Mouse (Mus musculus) embryonic fibroblast, embryonic 13.5 days (primary cell): Measurements from ENCODE around the gene Aplp1. TPM values are rescaled to one million over a fixed set of nuclear protein-coding genes. Genes with fewer than 3 reads are reported as not detected.
"Not testable (repeated sequence)": the region's sequence is repeated elsewhere in the genome, so short reads cannot be mapped to it uniquely, and the experiment has no call there.

Experiments used
- H3K27ac ChIP-seq: 2 replicates; pipeline ENCODE4 v1.5.1; 2012; ENCODE audit warnings: low read length, control low read depth, inconsistent platforms; ENCODE audit not compliant: insufficient read depth
- H3K4me1 ChIP-seq: 2 replicates; pipeline ENCODE4 v1.6.1; 2011; ENCODE audit warnings: low read length; ENCODE audit not compliant: control insufficient read depth, insufficient read depth
- H3K4me3 ChIP-seq: 2 replicates; pipeline ENCODE4 v1.5.1; 2011; ENCODE audit warnings: mild to moderate bottlenecking, control low read depth, low read length; ENCODE audit not compliant: insufficient read depth
- CTCF ChIP-seq: IDR thresholded peaks from 2 replicates; pipeline ENCODE4 v1.5.1; 2011; ENCODE audit warnings: mild to moderate bottlenecking, control low read depth, low read length, moderate library complexity, borderline replicate concordance; ENCODE audit not compliant: insufficient read depth
- POLR2A ChIP-seq: IDR thresholded peaks from 2 replicates; pipeline ENCODE4 v1.6.1; 2011; ENCODE audit warnings: low read depth, mild to moderate bottlenecking, control low read depth, low read length, moderate library complexity
- polyA plus RNA-seq: library from polyadenylated mRNA; stranded (reverse); fragments of >200 nt; gene quantifications from 2 replicates; pipeline ENCODE4 v1.2.4, GENCODE M21; 2011; ENCODE audit warnings: low read depth; ENCODE audit not compliant: missing spikeins, insufficient read length

Aplp1 gene
- 30.8 and 34.2 TPM in 2 replicates for polyA plus RNA-seq

DNA sequence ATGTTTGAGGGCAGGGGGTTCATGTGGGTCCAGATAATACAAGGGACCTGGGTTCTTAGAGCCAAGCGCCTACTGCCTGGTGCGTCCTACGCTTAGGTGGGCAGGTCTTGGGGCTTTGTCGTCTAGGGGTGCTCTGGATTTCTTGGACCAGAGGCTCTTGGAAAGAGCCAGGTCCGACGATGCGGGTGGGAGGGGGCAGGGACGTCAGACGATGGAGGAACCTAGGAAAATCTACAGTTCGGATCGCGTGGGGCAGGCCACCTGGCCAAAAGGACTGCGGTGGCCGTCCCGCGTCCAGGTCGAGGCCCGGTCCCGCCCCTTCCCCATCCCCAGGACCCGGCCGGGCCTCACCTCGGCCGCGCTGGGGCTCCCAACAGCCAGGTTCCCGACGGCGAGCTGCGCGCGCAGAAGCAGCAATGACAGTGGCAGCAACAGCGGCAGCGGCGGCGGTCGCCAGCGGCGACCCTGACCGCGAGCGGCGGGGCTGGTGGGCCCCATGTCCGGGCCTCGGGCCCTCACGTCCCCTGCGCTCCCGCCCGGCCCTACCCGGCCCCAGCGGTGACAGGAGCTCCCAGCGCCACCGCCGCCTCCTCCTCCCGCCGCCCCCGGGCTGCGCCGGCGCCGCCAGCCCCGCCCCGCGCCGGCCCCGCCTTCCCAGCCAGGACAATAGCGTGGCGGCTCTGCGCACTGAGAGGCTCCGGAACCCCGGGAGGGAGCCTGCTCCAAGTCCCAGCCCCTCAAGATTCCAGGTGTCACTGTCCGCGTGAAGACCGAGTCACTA lies at the start of gene Aplp1:
Aplp1 (minus strand) TSS at position 565 of the 781 bp plus-strand sequence.
- no peaks in the 10 kb centered on the region for H3K4me1 ChIP-seq
- H3K4me3 ChIP-seq: peak within 1 kb of the TSS; percentile 51
- H3K27ac ChIP-seq: no peak within 1 kb of the TSS
- TF ChIP-seq CTCF: no peak
- peak; percentile 36 for TF ChIP-seq POLR2A

DNA sequence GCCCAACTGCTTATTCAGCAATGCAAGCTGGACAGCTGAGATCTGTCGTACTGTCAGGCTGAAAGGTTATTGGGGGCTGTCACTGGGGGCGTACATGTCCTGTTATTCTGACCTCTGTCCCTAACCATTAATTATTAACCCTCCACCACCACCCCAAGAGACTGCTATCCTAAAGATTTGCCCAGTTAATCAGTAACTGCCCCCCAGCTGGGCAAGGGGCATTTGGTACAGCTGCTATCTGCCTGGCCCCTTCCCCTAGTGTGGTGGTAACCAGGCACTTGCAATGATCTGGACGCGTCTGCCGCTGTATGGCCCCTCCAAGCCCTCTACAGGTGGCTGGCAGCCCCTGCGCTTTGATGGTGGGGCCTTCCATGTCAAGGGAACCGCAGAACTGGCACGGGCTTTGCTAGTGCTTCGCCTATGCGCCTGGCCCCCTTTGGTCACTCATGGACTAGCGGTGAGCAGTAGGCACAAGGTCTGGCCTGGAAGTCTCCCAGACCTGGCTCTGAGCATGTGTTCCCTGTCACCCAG lies 48.1 kb upstream of the Aplp1 start, which contains the start of gene Prodh2:
Prodh2 (plus strand) TSS at position 222 of the 531 bp plus-strand sequence.
- no peak within 1 kb of the TSS for H3K4me3 ChIP-seq
- H3K27ac ChIP-seq: no peak within 1 kb of the TSS
- no peak for TF ChIP-seq CTCF
- no peak for TF ChIP-seq POLR2A
- H3K4me1 ChIP-seq: no peaks in the 10 kb centered on the region

DNA sequence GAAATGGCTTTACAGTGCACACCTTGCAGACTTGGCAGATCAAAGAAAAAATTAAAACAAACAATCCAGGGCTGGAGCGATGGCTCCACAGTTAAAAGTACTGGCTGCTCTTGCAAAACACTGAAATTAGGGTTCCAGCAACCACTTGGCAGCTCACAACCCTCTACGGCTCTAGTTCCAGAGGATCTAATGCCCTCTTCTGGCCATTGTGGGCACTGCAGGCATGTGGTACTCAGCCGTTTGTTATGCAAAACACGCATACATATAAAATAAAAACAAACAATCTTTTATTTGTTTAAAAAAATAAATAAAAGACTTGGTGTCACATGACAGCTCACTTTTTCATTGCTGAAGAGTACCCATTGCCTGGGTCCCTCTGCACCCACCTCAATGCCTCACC lies 47.4 kb upstream of the Aplp1 start:
- H3K4me3 ChIP-seq: no peak overlapping the region
- no peaks in the 10 kb centered on the region for H3K4me1 ChIP-seq
- TF ChIP-seq CTCF (peak; percentile 63; the same call in 1 of the 2 replicates), POLR2A (no peak)

DNA sequence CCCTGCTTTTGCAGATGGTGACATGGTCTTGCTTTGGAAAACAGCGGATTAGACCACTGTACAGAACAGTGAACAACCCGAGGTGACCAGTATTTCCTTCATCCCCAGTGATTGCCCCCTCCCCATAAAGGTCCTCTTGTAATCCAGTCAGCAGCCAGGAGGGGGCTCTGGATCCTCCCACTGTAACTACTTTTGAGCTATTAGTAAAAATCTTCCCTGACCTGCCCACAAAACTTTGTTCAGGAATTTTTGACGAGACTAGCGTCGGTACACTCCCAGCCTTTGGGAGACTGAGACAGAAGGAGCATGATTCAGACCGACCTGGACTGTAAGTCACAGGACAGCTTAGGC lies 45.6 kb upstream of the Aplp1 start:
- Histone ChIP-seq H3K27ac (no peak overlapping the region), H3K4me1 (no peaks in the 10 kb centered on the region), H3K4me3 (no peak overlapping the region)
- TF ChIP-seq CTCF (no peak), POLR2A (no peak)

More for the DNA sequence above, 47.4 kb upstream of the Aplp1 start:
- no peak overlapping the region for H3K27ac ChIP-seq

DNA sequence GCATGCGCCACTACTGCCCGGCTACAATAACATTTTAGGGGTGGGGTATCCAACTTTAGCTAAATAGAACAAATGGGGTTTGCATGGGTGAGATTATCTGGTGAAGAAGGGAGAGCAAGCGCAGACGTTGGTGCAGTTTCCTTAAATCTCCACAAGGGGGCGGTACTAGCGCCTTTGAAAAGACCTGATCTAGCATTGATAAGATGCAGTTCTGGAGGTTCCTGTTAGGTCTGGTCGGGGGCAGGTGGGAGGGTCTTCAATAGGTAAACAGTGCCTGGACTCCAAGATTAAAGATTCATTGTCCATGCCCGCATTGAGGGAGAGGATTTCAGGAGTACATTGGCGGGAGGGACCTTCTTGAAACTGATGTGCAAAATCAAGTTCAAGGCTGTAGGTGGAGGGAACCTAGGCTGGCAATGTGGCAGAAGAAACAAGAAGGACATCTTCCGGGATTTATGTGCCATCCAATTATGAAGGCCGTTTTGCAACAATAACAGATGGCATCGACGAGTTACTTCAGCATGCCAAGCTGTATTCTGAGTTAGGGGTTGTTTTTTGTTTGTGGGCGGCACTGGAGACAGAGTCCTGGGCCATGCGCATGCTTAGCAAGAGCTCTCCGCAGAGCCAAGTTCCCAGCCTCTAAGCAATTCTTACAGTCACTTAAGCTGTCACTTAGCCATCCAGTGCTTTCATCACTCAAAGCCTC lies 45.1 kb upstream of the Aplp1 start:
- Histone ChIP-seq H3K4me3 (no peak overlapping the region), H3K27ac (no peak overlapping the region), H3K4me1 (no peaks in the 10 kb centered on the region)
- TF ChIP-seq POLR2A (no peak), CTCF (no peak)

DNA sequence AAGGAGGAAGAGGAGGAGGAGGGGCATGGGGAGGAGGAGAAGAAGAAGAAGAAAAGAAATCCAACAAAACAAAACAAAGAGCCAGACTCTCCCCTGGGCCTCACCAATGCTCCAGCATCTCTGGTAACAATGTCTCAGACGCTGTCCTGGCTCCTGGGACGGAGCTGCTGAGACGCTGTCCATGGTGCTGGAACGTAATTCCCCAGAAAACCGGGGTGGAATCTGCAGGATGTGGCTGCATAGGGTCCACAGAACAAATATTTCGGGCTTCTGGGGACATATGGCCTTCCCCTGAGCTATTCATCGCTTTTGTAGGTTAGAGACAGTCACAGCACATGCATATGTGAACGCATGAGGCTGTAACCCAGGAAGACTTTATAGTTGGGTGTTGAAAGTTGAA lies 38.9 kb upstream of the Aplp1 start:
- Histone ChIP-seq H3K4me3 (no peak overlapping the region), H3K27ac (no peak overlapping the region), H3K4me1 (no peaks in the 10 kb centered on the region)
- TF ChIP-seq POLR2A (no peak), CTCF (no peak)

DNA sequence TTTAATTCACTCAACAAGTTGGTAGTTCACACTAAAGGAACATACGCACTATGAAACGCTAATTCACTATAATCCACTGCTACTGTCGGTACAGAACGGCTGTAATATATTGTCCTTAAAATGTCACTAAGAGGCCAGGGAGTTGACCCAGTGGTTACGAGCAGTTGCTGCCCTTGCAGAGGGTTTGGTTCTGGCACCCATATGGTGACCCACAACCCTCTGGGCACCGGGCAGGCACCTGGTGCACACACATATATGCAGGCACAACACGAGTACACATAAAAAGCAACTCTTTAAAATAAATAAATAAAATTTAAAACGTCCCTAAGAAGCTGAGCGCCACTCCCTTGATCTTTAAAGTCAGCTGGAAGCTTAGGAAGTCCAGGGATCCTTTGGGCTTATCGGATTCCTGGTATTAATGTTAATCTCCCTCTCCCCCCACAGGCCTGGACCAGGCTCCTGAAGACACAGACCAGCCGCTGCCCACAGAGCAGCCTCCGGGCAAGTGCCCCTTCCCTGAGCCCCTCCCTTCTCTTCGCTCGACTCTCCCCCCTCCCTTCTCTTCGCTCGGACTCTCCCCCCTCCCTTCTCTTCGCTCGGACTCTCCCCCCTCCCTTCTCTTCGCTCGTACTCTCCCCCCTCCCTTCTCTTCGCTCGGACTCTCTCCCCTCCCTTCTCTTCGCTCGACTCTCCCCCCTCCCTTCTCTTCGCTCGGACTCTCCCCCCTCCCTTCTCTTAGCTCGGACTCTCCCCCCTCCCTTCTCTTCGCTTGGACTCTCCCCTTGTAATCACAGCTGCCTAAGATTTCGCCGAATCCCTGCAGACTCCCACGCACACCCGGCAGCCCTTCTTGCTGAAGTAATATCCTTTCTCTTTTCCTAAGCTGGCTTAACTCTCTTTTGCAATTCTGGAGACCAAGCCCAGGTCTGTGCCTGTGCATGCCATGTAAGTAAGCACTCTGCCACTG lies 32.4 kb upstream of the Aplp1 start:
- TF ChIP-seq CTCF (no peak), POLR2A (no peak)
- H3K27ac ChIP-seq: no peak overlapping the region

DNA sequence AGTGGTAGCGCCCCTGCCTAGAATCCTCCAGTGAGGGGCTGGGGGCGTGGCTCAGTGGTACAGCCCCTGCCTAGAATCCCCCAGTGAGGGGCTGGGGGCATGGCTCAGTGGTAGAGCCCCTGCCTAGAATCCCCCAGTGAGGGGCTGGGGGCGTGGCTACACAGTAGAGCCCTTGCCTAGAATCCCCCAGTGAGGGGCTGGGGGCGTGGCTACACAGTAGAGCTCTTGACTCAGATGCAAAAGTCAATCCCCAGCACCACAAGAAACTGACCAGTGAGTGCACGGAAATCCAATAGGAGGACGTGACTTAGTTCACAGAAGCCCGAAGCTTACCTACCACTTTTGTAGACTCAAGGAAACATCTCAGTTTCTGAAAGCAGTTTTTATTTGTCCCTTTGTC lies 30.8 kb upstream of the Aplp1 start:
- H3K27ac ChIP-seq, H3K4me3 ChIP-seq: not testable (repeated sequence)

More for the DNA sequence above, 32.4 kb upstream of the Aplp1 start:
- no peak overlapping the region for H3K4me3 ChIP-seq
- no peaks in the 10 kb centered on the region for H3K4me1 ChIP-seq

DNA sequence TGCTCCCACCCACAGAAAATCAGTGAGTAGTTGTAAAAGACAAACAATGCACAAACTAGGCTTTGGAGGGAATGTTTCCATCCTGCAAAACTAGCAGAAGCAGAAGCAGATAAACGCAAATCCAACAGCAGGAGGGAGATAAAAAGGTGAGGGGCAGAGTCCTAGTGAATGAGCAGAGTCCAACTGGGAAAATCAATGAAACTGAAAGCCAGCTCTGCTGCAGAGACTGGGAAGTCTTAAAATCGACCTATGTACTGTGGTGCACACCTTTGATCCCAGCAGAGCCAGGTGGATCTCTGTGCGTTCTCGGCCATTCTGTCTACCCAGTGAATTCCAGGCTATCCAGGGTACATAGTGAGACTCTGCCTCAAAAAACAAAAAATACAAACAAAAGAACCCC lies 29.7 kb upstream of the Aplp1 start:
- no peak overlapping the region for H3K4me3 ChIP-seq
- no peaks in the 10 kb centered on the region for H3K4me1 ChIP-seq
- H3K27ac ChIP-seq: no peak overlapping the region
- TF ChIP-seq POLR2A: no peak

More for the DNA sequence above, 30.8 kb upstream of the Aplp1 start:
- not testable (repeated sequence) for H3K4me1 ChIP-seq

DNA sequence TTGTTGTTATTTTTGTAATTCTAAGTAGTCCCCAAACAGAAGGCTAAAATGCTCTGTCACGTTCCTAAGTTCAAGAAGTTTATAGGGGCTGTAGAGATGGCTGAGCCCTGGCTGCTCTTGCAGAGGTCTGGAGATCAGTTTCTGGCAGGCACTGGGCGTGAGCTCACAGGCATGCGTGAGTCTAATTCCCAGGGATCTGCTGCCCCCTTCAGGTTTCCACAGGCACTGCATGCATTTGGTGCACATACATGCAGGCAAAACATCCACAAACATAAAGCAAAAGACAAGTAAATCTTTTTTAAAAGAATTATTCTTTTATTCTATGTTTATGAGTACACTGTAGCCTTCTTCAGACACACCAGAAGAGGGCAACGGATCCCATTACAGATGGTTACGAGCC lies 27.1 kb upstream of the Aplp1 start:
- peak; percentile 26; the same call in 1 of the 2 replicates for TF ChIP-seq CTCF
- no peak for TF ChIP-seq POLR2A
- H3K4me1 ChIP-seq: no peaks in the 10 kb centered on the region
- H3K4me3 ChIP-seq: no peak overlapping the region
- H3K27ac ChIP-seq: no peak overlapping the region
